Mouse (Mus musculus): ENCODE data around the gene Serpina3m. TPM values are rescaled to one million over a fixed set of nuclear protein-coding genes. Genes with fewer than 3 reads are reported as not detected.
A peak's percentile ranks its signal among the peaks of the same experiment; 100 is the strongest.
"Not testable (repeated sequence)": the region's sequence is repeated elsewhere in the genome, so short reads cannot be mapped to it uniquely, and the experiment has no call there.

Gene Serpina3m
- polyA plus RNA-seq, 1 experiment = not detected

GRCm38 (mm10) chr12:104388477-104388876 lies 50.2 kb downstream of the Serpina3m start:
- peaks cover 4% of the 10 kb centered on the region for H3K4me1 ChIP-seq (ENCODE audit: control insufficient read depth, insufficient read depth, low read length)
- no peak overlapping the region for H3K4me3 ChIP-seq (ENCODE audit: insufficient read depth, low read length)

GRCm38 (mm10) chr12:104391057-104391456 lies 52.8 kb downstream of the Serpina3m start:
- H3K27ac ChIP-seq (ENCODE audit: insufficient read depth, low read depth, low read length); H3K4me3 ChIP-seq (ENCODE audit: insufficient read depth, low read length); H3K4me1 ChIP-seq (ENCODE audit: control insufficient read depth, insufficient read depth, low read length): not testable (repeated sequence)

More at GRCm38 (mm10) chr12:104388477-104388876, 50.2 kb downstream of the Serpina3m start:
- H3K27ac ChIP-seq (ENCODE audit: insufficient read depth, low read depth, low read length) = no peak overlapping the region
- TF ChIP-seq POLR2A (IDR thresholded peaks at IDR 0.05; ENCODE audit: borderline replicate concordance, low read depth, low read length) (no peak), CTCF (IDR thresholded peaks at IDR 0.05; ENCODE audit: low read depth, low read length) (no peak)

DNA sequence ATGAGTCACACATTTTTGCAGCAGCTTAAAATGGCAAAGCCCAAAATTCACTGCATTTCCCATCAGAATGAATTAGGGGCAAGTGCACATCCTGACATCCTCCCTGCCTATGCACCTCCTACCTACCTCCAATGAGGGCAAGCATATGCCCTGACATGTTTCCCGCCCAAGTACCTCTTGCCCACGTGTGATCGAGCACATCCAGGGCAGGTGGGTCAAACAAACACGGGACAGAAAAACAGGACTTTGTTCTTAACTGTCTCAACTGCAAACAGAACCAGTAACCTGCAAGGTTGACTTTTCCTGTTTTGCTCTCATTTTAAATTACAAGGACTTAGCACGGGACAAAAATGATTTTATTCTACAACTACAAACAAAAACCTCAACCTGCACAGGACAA lies 65.7 kb downstream of the Serpina3m start:
- H3K4me3 ChIP-seq (ENCODE audit: insufficient read depth, low read length) = no peak overlapping the region
- no peaks in the 10 kb centered on the region; the same call in none of the 2 replicates for H3K4me1 ChIP-seq (ENCODE audit: control insufficient read depth, insufficient read depth, low read length)
- TF ChIP-seq CTCF (IDR thresholded peaks at IDR 0.05; ENCODE audit: low read depth, low read length) = no peak
- no peak for TF ChIP-seq POLR2A (IDR thresholded peaks at IDR 0.05; ENCODE audit: borderline replicate concordance, low read depth, low read length)
- no peak overlapping the region for H3K27ac ChIP-seq (ENCODE audit: insufficient read depth, low read depth, low read length)

- no peak within 1 kb of the TSS for H3K27ac ChIP-seq (ENCODE audit: insufficient read depth, low read depth, low read length)
- no peak for TF ChIP-seq POLR2A (IDR thresholded peaks at IDR 0.05; ENCODE audit: borderline replicate concordance, low read depth, low read length)
- no peak for TF ChIP-seq CTCF (IDR thresholded peaks at IDR 0.05; ENCODE audit: low read depth, low read length)
- H3K4me1 ChIP-seq (ENCODE audit: control insufficient read depth, insufficient read depth, low read length) = no peaks in the 10 kb centered on the region; the same call in none of the 2 replicates
- H3K4me3 ChIP-seq (ENCODE audit: insufficient read depth, low read length) = no peak within 1 kb of the TSS
These were observed 68.2 kb downstream of the Serpina3m start, which contains the start of gene Serpina3n for GRCm38 (mm10) chr12:104406454-104406885. Gene Serpina3n (plus strand): TSS chr12:104406729.

DNA sequence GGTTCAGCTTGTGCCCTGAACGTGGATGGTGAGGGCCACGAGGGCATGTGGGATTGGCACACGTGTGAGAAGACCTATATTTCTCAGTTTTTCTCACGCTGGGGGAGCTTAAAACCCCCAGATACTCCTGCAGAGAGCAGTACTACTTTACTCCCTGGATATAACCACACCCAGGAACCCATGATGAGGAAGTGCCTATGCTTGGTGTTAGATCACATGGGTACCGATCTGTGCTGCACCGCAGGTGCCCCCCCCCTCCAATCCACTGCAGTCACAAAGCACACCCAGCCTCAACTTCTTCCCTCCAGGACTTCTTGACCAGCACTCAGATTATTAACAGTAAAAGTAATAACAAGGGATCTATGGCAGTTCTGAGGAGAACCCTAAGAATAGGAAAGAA lies 74.2 kb downstream of the Serpina3m start:
- Histone ChIP-seq H3K4me1 (ENCODE audit: control insufficient read depth, insufficient read depth, low read length) (peaks cover 23% of the 10 kb centered on the region), H3K4me3 (ENCODE audit: insufficient read depth, low read length) (no peak overlapping the region), H3K27ac (ENCODE audit: insufficient read depth, low read depth, low read length) (no peak overlapping the region)
- no peak for TF ChIP-seq POLR2A (IDR thresholded peaks at IDR 0.05; ENCODE audit: borderline replicate concordance, low read depth, low read length)
- no peak for TF ChIP-seq CTCF (IDR thresholded peaks at IDR 0.05; ENCODE audit: low read depth, low read length)

GRCm38 (mm10) chr12:104414576-104414975 lies 76.3 kb downstream of the Serpina3m start:
- Histone ChIP-seq H3K27ac (ENCODE audit: insufficient read depth, low read depth, low read length) (no peak overlapping the region), H3K4me1 (ENCODE audit: control insufficient read depth, insufficient read depth, low read length) (peaks cover 23% of the 10 kb centered on the region), H3K4me3 (ENCODE audit: insufficient read depth, low read length) (no peak overlapping the region)
- TF ChIP-seq POLR2A (IDR thresholded peaks at IDR 0.05; ENCODE audit: borderline replicate concordance, low read depth, low read length) (no peak), CTCF (IDR thresholded peaks at IDR 0.05; ENCODE audit: low read depth, low read length) (no peak)

- Histone ChIP-seq H3K27ac (ENCODE audit: insufficient read depth, low read depth, low read length) (peak overlapping the region; percentile 32), H3K4me3 (ENCODE audit: insufficient read depth, low read length) (no peak overlapping the region), H3K4me1 (ENCODE audit: control insufficient read depth, insufficient read depth, low read length) (peaks cover 23% of the 10 kb centered on the region)
- TF ChIP-seq POLR2A (IDR thresholded peaks at IDR 0.05; ENCODE audit: borderline replicate concordance, low read depth, low read length) (no peak), CTCF (IDR thresholded peaks at IDR 0.05; ENCODE audit: low read depth, low read length) (no peak)
These were observed 77.5 kb downstream of the Serpina3m start for GRCm38 (mm10) chr12:104415625-104416315.

GRCm38 (mm10) chr12:104418340-104419135 lies 80.3 kb downstream of the Serpina3m start:
- Histone ChIP-seq H3K27ac (ENCODE audit: insufficient read depth, low read depth, low read length) (no peak overlapping the region), H3K4me3 (ENCODE audit: insufficient read depth, low read length) (no peak overlapping the region), H3K4me1 (ENCODE audit: control insufficient read depth, insufficient read depth, low read length) (peaks cover 15% of the 10 kb centered on the region)
- TF ChIP-seq CTCF (IDR thresholded peaks at IDR 0.05; ENCODE audit: low read depth, low read length) (peak; percentile 68), POLR2A (IDR thresholded peaks at IDR 0.05; ENCODE audit: borderline replicate concordance, low read depth, low read length) (no peak)

GRCm38 (mm10) chr12:104419136-104419462 lies 80.8 kb downstream of the Serpina3m start:
- TF ChIP-seq CTCF (IDR thresholded peaks at IDR 0.05; ENCODE audit: low read depth, low read length) (0 out of 2 replicates have a peak, but pooled peaks have one; percentile 3), POLR2A (IDR thresholded peaks at IDR 0.05; ENCODE audit: borderline replicate concordance, low read depth, low read length) (no peak)
- Histone ChIP-seq H3K4me3 (ENCODE audit: insufficient read depth, low read length) (no peak overlapping the region), H3K4me1 (ENCODE audit: control insufficient read depth, insufficient read depth, low read length) (peaks cover 10% of the 10 kb centered on the region; the same call in 1 of the 2 replicates), H3K27ac (ENCODE audit: insufficient read depth, low read depth, low read length) (no peak overlapping the region)

Data from bone marrow macrophage, adult 2 months (primary cell).